Mouse (Mus musculus): ENCODE data around the gene Zfp592. TPM values are rescaled to one million over a fixed set of nuclear protein-coding genes. Genes with fewer than 3 reads are reported as not detected.

Gene Zfp592
- polyA plus RNA-seq, 1 experiment from 2014 or later: 12.4 TPM

- no peak for ATAC-seq (ENCODE audit: insufficient number of reproducible peaks, low FRiP score, low TSS enrichment, low read depth)
- Histone ChIP-seq H3K9me3 (replicated peaks) (no peaks in the 10 kb centered on the region), H3K4me1 (peaks cover 27% of the 10 kb centered on the region), H3K4me3 (replicated peaks) (peak overlapping the region; percentile 65), H3K9ac (peak overlapping the region; percentile 68; the same call in 1 of the 2 replicates), H3K27ac (replicated peaks) (no peak overlapping the region), H3K4me2 (replicated peaks) (peak overlapping the region; percentile 79), H3K36me3 (no peaks in the 10 kb centered on the region), H3K27me3 (no peaks in the 10 kb centered on the region)
- 24% methylated on average over 6 of the region's 6 CpGs for WGBS
These were observed 1.2 kb downstream of the Zfp592 start for GRCm38 (mm10) chr7:80994663-80995005.

DNA sequence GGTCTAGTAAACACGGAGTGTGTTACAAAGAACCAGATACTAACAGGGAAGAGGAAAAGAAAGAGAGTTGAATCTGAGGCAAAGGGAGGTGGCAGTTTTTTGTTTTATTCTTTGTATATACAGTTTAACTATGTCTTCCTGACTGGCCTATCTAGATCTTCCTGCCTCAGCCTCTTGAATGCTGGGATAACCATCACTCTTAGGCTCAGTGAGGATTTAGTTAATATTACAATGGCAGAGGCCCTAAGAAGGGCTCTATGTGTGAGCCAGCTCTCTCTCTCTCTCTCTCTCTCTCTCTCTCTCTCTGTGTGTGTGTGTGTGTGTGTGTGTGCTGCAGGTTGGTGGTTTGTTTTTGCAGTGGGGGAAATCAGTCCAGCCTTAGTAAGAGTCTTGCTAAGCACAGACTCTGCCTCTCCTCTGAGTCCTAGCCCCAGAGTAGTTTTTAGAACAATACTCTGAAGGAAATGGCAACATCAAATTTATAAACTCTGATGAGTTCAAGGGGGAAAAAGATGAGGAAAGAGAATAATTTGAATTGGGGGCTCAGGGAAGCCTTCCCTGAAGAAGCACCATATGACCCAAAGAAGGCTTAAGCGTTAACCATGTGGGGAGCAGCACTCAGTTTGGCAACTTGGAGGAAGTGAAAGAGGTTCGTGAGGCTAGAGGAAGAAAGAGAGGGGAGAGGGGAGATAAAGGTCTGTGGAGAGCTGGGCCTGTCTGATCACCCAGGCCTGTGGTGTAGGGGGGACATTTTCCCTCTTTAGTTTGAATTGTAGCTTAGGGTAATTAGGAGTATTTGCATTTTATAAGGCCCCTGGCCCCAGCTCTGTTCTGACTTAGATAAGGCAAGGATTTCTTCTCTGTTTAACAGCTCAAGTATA, 2.0 kb downstream of the Zfp592 start:
- no peak for ATAC-seq (ENCODE audit: insufficient number of reproducible peaks, low FRiP score, low TSS enrichment, low read depth)
- Histone ChIP-seq H3K9me3 (replicated peaks) (no peaks in the 10 kb centered on the region), H3K36me3 (no peaks in the 10 kb centered on the region), H3K9ac (no peak overlapping the region), H3K4me1 (peaks cover 29% of the 10 kb centered on the region), H3K4me3 (replicated peaks) (no peak overlapping the region), H3K4me2 (replicated peaks) (peak overlapping the region; percentile 79; the same call in 1 of the 2 replicates), H3K27me3 (no peaks in the 10 kb centered on the region), H3K27ac (replicated peaks) (no peak overlapping the region)
- 60% methylated on average over 3 of the region's 3 CpGs for WGBS

- no peak overlapping the region for H3K9ac ChIP-seq
- 65% methylated on average over 6 of the region's 6 CpGs for WGBS
- H3K4me1 ChIP-seq: peaks cover 18% of the 10 kb centered on the region
- no peak overlapping the region for H3K4me3 ChIP-seq (replicated peaks)
- H3K9me3 ChIP-seq (replicated peaks): no peaks in the 10 kb centered on the region
- no peak for ATAC-seq (ENCODE audit: insufficient number of reproducible peaks, low FRiP score, low TSS enrichment, low read depth)
- H3K36me3 ChIP-seq: no peaks in the 10 kb centered on the region
- no peak overlapping the region for H3K27ac ChIP-seq (replicated peaks)
- H3K27me3 ChIP-seq: no peaks in the 10 kb centered on the region
- no peak overlapping the region for H3K4me2 ChIP-seq (replicated peaks)
These were observed 4.3 kb downstream of the Zfp592 start for GRCm38 (mm10) chr7:80997776-80998175.

- H3K4me2 ChIP-seq (replicated peaks): no peak overlapping the region
- H3K4me1 ChIP-seq: peaks cover 16% of the 10 kb centered on the region
- no peaks in the 10 kb centered on the region for H3K9me3 ChIP-seq (replicated peaks)
- no peak overlapping the region for H3K4me3 ChIP-seq (replicated peaks)
- no peaks in the 10 kb centered on the region for H3K27me3 ChIP-seq
- no peak overlapping the region for H3K27ac ChIP-seq (replicated peaks)
- H3K36me3 ChIP-seq: no peaks in the 10 kb centered on the region
- WGBS: 92% methylated on average over 2 of the region's 2 CpGs
- no peak for ATAC-seq (ENCODE audit: insufficient number of reproducible peaks, low FRiP score, low TSS enrichment, low read depth)
- H3K9ac ChIP-seq: no peak overlapping the region
These were observed 6.1 kb downstream of the Zfp592 start for GRCm38 (mm10) chr7:80999536-80999935.

DNA sequence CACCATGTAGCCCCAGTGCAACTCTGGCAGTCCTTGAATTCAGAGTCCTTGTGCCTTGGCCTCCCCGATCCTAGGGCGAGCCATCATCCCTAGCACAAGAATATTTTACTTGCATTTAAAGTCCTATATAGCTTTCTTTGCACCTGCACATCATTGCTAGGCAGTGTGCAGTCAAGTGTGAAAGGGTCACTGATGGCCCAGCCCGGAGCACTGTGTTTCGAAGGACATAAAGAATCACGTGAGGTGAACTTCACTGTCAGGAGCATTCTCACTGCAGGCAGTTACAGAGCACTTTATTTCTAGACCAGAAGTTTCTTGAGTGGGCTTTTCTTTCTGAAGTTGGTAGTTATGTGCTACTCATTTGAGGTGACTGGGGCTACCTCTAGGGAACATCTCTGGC, 8.4 kb downstream of the Zfp592 start:
- Histone ChIP-seq H3K9ac (no peak overlapping the region), H3K4me1 (peaks cover 4% of the 10 kb centered on the region; the same call in 1 of the 2 replicates), H3K27me3 (no peaks in the 10 kb centered on the region), H3K4me2 (replicated peaks) (no peak overlapping the region), H3K9me3 (replicated peaks) (no peaks in the 10 kb centered on the region), H3K27ac (replicated peaks) (no peak overlapping the region), H3K36me3 (no peaks in the 10 kb centered on the region), H3K4me3 (replicated peaks) (no peak overlapping the region)
- 93% methylated on average over 5 of the region's 5 CpGs for WGBS
- no peak for ATAC-seq (ENCODE audit: insufficient number of reproducible peaks, low FRiP score, low TSS enrichment, low read depth)

- 66% methylated on average over 3 of the region's 3 CpGs for WGBS
- Histone ChIP-seq H3K9me3 (replicated peaks) (no peaks in the 10 kb centered on the region), H3K27me3 (no peaks in the 10 kb centered on the region), H3K4me2 (replicated peaks) (no peak overlapping the region), H3K36me3 (no peaks in the 10 kb centered on the region), H3K4me1 (peaks cover 4% of the 10 kb centered on the region; the same call in 1 of the 2 replicates), H3K4me3 (replicated peaks) (no peak overlapping the region), H3K27ac (replicated peaks) (no peak overlapping the region), H3K9ac (no peak overlapping the region)
- ATAC-seq (ENCODE audit: insufficient number of reproducible peaks, low FRiP score, low TSS enrichment, low read depth): no peak
These were observed 11.1 kb downstream of the Zfp592 start for GRCm38 (mm10) chr7:81004556-81005079.

DNA sequence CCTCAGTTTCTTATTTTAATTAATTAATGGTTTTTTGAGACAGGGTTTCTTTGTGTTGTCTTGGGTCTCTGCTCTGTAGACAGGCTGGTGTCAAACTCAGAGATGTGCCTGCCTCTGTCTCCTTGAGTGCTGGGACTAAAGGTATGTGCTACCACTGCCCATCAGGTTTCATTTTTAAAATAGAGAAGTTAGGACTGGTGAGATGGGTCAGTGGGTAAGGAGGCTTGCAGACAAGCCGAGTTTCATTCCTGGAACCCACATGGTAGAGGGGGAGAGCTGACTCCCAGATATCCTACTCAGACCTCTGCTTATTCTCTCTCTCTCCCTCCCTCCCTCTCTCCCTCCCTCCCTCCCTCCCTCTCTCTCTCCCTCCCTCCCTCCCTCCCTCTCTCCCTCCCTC, 12.5 kb downstream of the Zfp592 start:
- H3K4me2 ChIP-seq (replicated peaks): no peak overlapping the region
- H3K36me3 ChIP-seq: peaks cover 4% of the 10 kb centered on the region; the same call in 1 of the 2 replicates
- no peak; the same call in 1 of the 2 replicates for ATAC-seq (ENCODE audit: insufficient number of reproducible peaks, low FRiP score, low TSS enrichment, low read depth)
- H3K27me3 ChIP-seq: no peaks in the 10 kb centered on the region
- no peak overlapping the region for H3K9ac ChIP-seq
- H3K9me3 ChIP-seq (replicated peaks): no peaks in the 10 kb centered on the region
- 53% methylated on average over 1 of the region's 1 CpGs for WGBS
- no peak overlapping the region for H3K27ac ChIP-seq (replicated peaks)
- no peak overlapping the region for H3K4me3 ChIP-seq (replicated peaks)
- no peaks in the 10 kb centered on the region for H3K4me1 ChIP-seq

GRCm38 (mm10) chr7:81008285-81008684, 14.8 kb downstream of the Zfp592 start:
- H3K4me1 ChIP-seq: no peaks in the 10 kb centered on the region
- H3K4me2 ChIP-seq (replicated peaks): no peak overlapping the region
- H3K4me3 ChIP-seq (replicated peaks): no peak overlapping the region
- H3K36me3 ChIP-seq: peaks cover 12% of the 10 kb centered on the region; the same call in 1 of the 2 replicates
- no peak overlapping the region for H3K27ac ChIP-seq (replicated peaks)
- H3K9me3 ChIP-seq (replicated peaks): no peaks in the 10 kb centered on the region
- no peaks in the 10 kb centered on the region for H3K27me3 ChIP-seq
- no peak overlapping the region for H3K9ac ChIP-seq
- WGBS: 85% methylated on average over 3 of the region's 3 CpGs
- no peak for ATAC-seq (ENCODE audit: insufficient number of reproducible peaks, low FRiP score, low TSS enrichment, low read depth)

GRCm38 (mm10) chr7:81011576-81011975, 18.1 kb downstream of the Zfp592 start:
- Histone ChIP-seq H3K27me3 (no peaks in the 10 kb centered on the region), H3K4me1 (no peaks in the 10 kb centered on the region), H3K9me3 (replicated peaks) (no peaks in the 10 kb centered on the region), H3K9ac (no peak overlapping the region), H3K36me3 (peaks cover 12% of the 10 kb centered on the region), H3K4me2 (replicated peaks) (no peak overlapping the region), H3K4me3 (replicated peaks) (no peak overlapping the region), H3K27ac (replicated peaks) (no peak overlapping the region)
- ATAC-seq (ENCODE audit: insufficient number of reproducible peaks, low FRiP score, low TSS enrichment, low read depth): no peak
- 95% methylated on average over 3 of the region's 3 CpGs for WGBS

DNA sequence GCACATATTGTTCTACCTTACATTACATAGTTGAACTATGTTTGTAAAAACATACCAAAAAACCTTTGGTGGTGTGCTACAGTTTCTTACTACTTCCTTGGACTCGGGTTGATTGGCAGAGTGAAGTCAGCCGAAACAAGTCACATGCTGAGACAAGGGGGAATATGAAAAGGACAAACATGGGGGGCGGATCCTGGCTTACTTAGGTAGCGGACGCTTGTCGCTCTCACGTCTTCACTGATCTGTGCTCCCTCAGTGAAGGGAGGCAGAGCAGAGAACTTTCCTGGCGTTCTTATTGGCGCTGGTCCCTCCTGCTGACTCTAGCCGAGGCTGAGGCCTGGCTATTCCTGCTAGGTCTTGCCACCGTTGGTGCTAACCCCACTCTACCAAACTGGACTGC, 26.8 kb downstream of the Zfp592 start:
- ATAC-seq (ENCODE audit: insufficient number of reproducible peaks, low FRiP score, low TSS enrichment, low read depth): no peak
- H3K4me1 ChIP-seq: no peaks in the 10 kb centered on the region
- whole genome bisulfite sequencing: 75% methylated on average over 11 of the region's 11 CpGs
- H3K4me3 ChIP-seq (replicated peaks): no peak overlapping the region
- no peaks in the 10 kb centered on the region for H3K9me3 ChIP-seq (replicated peaks)
- H3K36me3 ChIP-seq: peaks cover 25% of the 10 kb centered on the region
- H3K9ac ChIP-seq: no peak overlapping the region
- H3K27ac ChIP-seq (replicated peaks): no peak overlapping the region
- H3K4me2 ChIP-seq (replicated peaks): no peak overlapping the region
- H3K27me3 ChIP-seq: no peaks in the 10 kb centered on the region

GRCm38 (mm10) chr7:81022731-81023130, 29.2 kb downstream of the Zfp592 start:
- peaks cover 46% of the 10 kb centered on the region for H3K36me3 ChIP-seq

More at GRCm38 (mm10) chr7:81022731-81023130, 29.2 kb downstream of the Zfp592 start:
- H3K27me3 ChIP-seq: no peaks in the 10 kb centered on the region
- no peaks in the 10 kb centered on the region for H3K9me3 ChIP-seq (replicated peaks)
- no peak overlapping the region for H3K4me3 ChIP-seq (replicated peaks)
- H3K9ac ChIP-seq: no peak overlapping the region
- H3K27ac ChIP-seq (replicated peaks): no peak overlapping the region
- no peak overlapping the region for H3K4me2 ChIP-seq (replicated peaks)
- no peak for ATAC-seq (ENCODE audit: insufficient number of reproducible peaks, low FRiP score, low TSS enrichment, low read depth)
- H3K4me1 ChIP-seq: no peaks in the 10 kb centered on the region
